12 mouse cellular contexts compared by ENCODE assay signal in genomic region chr3:151977651-151978050, GRCm38 (mm10).
"Had no signal": no experiment of that assay in that cellular context is flagged by ENCODE, and none has a peak within 500 bp of the region (broad histone marks: within the 10 kb centered on the region; RNA-seq: fewer than 3 reads in every experiment).

No protein-coding gene starts in this region.

- H3K4me3 ChIP-seq: layer of hippocampus, adult 2 months; limb, embryonic 13.5 days; midbrain, embryonic 12.5 days; stomach, embryonic 15.5 days had no signal

- H3K27ac ChIP-seq: layer of hippocampus, adult 2 months; limb, embryonic 13.5 days; liver, embryonic 14.5 days; midbrain, embryonic 12.5 days; stomach, embryonic 15.5 days had no signal

- DNase-seq: kidney, postnatal 10 days; kidney, postnatal 4 days; left cerebral cortex, postnatal 4 days; lung, adult 18-20 months; right cerebral cortex, adult 18-20 months; thymus, adult 2 months; thymus, postnatal 25 days had no signal
